Mouse (Mus musculus): ENCODE results near the gene Tmem106c. TPM values are rescaled to one million over a fixed set of nuclear protein-coding genes. Genes with fewer than 3 reads are reported as not detected.

The Tmem106c gene
- total RNA-seq, 2 experiments from 2014 or later, result 2.1 to 3.9 TPM

DNA sequence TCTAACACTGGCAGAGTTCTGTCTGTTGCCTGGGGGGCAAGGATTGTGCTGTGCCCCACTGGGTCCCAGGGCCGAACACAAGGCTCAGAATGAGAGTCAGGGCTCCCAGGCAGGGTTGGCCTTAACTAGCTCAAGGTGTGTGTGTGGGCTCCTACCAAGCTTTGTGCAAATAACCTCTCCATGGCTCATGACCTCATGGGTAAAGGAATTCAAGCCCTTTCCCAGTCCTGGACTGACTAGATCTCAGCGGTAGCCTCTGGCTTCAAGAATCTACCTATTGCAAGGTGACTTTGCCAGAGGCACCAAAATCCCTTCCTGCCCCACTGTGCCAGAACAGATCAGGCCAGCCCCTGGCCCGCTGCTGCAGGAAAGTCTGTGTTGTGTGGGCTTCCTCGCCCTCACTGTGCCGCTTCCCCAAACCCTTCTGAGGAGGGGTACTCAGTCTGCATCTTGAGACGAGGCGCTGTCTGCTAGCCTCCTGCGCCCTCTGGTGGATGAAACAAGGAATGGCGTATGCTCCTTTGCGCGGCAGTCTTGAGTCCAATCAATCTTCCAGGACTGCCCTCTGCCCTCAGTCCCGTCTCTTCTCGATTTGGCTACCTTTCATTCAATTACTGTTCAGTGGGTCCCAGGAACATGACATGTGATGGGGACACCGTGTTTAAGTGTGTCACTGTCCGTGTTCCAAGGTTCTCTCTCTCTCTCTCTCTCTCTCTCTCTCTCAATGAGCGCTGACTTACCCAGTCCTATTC is 11.7 kb upstream of the Tmem106c start:
- peak; percentile 61; the same call in 1 of the 2 replicates for ATAC-seq (replicated peaks; ENCODE audit: low FRiP score, poor library complexity, severe bottlenecking)

DNA sequence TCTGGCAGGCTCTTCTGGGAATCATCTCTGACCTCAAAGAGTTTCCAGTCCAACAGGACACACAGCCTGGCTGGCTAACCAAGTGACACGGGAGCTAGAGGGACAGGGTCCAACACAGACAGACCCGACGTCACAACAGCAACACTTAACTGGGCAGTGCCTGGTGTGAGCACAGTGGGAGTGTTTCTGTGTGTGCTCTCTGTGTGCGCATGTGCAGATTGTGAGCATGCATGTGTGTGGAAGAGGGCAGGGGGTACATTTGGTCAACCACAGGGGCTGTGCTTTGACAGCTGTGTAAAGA is 11.2 kb upstream of the Tmem106c start:
- no peak for ATAC-seq (replicated peaks; ENCODE audit: low FRiP score, poor library complexity, severe bottlenecking)

DNA sequence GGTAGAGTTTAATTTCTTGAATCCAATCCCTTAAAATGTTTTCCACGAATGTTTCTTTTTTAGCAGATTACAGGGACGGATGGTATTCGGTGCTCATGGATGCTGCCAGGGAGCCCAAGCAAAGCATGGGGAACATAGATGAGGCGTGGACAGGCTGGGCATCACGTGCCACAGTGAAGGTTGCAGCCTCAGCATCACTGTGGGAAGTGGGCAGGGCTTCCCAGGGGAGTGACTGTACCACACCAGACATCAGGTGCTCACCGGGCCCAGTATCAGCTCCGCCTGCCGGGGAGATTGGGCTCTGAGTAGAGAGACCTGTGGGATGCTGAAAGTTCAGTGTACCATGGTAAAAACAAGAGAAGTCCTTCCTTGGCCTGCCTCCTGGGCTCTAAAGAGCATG is 9.3 kb upstream of the Tmem106c start:
- ATAC-seq (replicated peaks; ENCODE audit: low FRiP score, poor library complexity, severe bottlenecking), result no peak

DNA sequence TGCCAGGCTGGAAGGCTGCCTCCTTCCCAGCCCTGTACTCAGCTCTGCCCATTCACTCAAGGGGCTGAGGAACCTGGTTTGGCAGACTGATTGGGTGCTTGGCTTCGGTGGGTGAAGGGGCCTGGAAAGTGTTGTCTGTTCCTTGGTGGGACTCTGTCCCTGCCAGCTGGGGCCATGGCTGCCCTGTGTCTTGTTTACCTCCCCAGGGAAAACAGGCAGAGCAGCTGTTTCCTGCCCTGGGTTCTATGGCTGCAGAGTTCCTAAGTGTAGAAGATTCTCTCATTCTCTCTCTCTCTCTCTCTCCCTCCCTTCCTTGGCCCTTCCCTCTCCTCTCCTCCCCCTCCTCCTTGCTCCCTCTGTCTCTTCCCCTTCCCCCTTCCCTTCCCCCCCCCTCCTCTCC is 8.7 kb upstream of the Tmem106c start:
- no peak for ATAC-seq (replicated peaks; ENCODE audit: low FRiP score, poor library complexity, severe bottlenecking)

DNA sequence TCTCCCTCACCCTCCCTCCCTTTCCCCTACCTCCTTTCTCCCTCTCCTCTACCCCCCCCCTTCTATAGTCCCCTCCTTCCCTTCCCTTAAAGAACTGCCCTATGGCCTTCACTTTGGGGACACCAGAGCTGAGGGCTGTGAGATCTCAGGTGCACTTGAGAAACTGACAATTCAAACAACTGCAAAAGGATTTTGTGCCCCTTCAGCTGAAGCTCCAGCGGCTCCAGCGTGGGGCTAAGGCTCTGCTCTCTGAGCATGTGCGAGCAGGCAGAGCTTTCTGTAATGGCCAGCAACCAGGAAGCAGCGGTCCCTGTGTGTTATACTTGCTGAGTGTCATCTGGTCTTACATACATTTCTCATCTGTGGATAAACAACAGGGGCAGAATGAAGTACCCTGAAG is 8.3 kb upstream of the Tmem106c start:
- no peak for ATAC-seq (replicated peaks; ENCODE audit: low FRiP score, poor library complexity, severe bottlenecking)

DNA sequence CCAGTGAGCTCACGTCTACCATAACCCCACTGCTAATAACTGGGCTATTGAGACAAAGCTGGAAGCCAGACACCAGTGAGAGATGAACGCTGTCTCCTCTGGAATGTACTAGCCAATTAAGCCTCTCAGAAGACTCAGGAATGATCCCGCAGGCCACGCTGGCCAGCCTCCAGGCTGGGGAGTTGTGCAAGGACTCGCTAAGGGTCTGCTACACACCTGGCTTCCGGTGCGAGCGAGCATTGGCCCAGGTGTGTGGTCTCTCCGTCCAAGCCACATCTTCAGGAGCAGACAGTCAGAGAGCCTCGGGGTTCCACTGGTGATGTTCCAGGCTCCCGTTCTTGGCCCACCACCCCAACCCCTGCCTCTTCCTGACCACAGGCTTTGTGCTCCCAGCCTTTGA is 7.6 kb upstream of the Tmem106c start:
- ATAC-seq (replicated peaks; ENCODE audit: low FRiP score, poor library complexity, severe bottlenecking), result no peak

DNA sequence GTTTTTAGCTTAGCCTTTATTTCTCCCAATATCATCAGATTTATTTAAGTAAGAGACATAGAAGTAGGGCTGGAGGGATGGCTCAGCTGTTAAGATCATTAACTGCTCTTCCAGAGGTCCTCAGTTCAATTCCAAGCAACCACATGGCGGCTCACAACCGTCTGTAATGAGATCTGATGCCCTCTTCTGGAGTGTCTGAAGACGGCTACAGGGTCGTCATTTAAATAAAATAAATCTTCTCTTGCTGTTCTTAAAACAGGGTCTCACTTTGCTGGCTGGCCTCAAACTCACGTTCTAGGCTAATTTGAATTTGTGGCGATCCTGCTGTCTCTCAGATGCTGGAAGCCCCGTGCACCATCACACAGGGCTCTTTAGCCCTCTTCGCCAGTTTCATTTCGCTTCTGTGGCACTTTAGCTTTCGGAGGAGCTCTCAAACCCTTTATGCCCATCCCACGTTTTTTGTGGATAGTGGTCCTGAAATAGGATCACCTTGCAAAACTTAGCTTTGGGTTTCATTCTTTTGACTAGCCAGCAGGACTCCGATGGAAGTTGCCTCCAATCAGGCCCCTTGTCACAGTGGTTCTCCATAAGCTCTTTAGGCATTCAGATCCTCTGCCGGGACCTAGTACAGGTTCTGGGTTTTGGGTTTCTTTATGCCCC is 541 bp upstream of the Tmem106c start:
- peak; percentile 39; the same call in 1 of the 2 replicates for ATAC-seq (replicated peaks; ENCODE audit: low FRiP score, poor library complexity, severe bottlenecking)

DNA sequence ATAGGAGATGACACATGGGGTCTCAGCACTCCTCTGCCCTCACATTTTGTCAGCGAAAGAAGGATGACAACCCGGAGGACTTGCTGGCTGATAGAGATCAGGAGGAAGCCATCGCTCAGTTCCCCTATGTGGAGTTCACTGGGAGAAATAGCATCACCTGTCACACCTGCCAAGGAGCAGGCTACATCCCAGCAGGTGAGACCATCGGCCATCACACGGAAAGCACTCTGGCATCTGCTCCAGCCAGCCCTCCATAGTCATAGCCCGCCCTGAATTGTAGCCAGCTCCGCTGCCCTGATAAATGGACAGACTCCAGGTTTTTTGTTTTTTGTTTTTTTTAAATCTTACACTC is 812 bp downstream of the Tmem106c start:
- ATAC-seq (replicated peaks; ENCODE audit: low FRiP score, poor library complexity, severe bottlenecking), result no peak

DNA sequence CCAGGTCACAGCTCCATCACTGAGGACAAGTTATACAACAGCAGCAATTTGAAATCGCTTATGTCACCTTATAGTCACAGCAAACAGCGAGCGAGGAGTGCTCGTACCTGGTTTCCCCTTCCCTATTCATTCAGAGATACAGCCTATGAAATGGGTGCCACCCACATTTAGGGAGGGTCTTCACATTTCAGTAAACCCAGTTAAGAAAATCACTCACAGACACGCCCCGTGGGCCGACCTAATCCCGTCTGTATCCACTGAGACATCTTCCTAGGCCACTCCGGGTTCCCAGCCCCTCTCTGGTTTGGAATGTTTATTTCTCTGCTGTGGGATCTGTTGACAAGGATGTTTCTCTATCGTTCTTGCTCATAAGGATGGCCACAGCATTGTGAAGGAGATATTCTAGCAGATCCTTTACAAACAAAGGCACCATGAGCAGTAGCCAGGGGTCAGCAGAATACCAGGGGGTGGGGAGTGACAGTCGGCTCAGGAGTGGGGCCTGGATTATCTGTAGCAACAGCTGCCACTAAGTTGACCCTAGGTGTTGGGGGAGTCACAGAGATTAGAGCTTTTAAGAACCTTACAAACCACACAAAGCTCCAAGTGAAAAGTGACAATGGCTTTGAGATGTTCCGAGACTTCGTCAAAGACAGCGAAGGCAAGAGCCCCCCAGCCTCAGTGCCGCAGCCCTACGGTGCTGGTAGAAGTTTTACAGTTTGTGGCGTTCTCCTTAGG is 1.5 kb downstream of the Tmem106c start:
- ATAC-seq (replicated peaks; ENCODE audit: low FRiP score, poor library complexity, severe bottlenecking), result no peak

DNA sequence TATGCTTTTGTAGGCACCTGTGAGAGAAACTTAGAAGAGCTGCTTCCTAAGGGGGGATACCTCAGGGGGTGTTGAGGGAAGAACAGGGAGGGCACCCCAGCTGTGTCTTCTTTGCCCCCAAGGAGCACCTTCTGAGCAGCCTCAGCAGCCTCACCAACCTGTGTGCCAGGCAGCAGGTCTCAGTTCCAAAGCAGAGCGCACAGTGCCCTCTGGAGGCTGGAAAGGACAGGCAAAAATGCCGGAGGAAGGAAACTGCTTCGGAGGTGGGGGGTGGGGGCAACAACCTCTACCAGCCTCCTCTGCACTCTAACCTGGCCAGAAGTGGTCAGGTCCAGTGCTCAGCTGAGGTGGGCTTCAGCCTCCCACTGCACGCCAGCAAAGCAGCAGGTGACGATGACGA is 6.3 kb downstream of the Tmem106c start:
- no peak for ATAC-seq (replicated peaks; ENCODE audit: low FRiP score, poor library complexity, severe bottlenecking)

DNA sequence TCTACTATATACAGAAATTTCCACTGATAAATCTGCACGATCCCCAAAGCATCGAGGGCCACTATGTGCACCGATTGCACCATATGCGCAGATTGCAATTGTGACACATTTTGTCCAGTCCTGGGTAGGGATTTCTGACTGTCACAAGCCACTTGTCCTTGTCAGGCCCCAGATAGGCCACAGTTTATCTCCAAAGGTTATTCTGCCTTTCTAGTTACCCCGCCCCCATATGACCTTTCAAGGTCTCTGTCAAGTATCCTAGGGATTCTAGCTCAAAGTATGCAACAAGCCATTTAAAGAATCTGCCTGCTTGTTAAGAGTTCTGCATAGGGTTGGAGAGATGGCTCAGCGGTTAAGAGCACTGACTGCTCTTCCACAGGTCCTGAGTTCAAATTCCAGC is 8.6 kb downstream of the Tmem106c start:
- ATAC-seq (replicated peaks; ENCODE audit: low FRiP score, poor library complexity, severe bottlenecking), result no peak

DNA sequence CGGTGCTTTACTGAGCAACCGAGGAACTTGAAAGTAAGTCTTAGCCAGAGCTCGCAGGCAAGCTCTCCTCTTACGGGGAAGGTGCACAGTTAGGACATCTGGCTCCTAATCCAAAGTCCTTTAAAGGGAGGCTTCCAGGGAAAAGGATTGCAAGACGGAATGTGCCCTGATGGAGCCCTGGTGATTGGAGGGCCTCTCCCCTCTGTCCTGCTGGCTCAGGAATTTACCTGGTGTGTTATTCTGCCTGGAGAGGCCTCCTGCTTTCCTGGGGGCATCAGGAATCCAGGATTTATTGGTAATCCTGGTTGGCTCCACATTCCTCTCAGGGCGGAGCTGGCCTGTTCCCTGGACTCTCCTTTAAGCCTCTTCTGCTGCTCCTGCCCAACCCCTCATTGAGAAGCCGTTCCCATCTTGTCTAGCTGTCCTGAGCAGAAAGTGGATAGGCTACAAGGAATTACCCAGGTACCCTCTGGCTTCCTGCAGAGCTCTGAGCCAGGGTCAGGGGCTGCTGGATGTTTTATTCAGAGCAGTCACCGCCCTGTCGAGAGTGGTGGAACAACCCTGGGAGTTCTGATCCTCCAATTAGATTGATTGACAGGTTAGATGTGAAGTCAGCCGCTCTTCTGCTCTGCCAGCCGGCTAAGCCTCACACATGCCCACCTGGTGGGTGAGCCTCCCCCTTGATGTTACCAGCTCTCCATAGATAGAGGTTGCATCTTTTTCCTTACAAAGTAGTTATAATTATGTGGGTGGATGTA is 9.4 kb downstream of the Tmem106c start:
- ATAC-seq (replicated peaks; ENCODE audit: low FRiP score, poor library complexity, severe bottlenecking), result no peak

DNA sequence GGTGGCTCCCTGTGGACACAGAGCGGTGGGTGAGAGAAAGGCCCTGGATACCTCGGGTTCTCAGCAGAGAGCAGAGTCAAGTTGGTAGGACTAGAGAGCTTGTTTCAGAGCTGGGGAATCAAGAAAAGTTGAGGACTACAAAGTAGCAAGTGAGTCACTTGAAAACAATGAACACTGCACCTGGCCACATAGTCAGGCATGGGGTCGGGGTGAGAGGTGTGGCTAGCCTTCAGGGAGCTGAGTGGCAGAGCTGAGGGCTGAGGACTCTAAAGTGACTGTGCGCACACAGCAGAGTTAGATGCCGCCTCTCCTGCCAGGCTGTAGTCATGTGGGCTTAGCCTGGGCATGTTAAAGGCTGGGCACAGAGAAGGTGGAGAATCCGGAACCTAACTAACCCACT is 17.6 kb downstream of the Tmem106c start:
- ATAC-seq (replicated peaks; ENCODE audit: low FRiP score, poor library complexity, severe bottlenecking), result no peak

DNA sequence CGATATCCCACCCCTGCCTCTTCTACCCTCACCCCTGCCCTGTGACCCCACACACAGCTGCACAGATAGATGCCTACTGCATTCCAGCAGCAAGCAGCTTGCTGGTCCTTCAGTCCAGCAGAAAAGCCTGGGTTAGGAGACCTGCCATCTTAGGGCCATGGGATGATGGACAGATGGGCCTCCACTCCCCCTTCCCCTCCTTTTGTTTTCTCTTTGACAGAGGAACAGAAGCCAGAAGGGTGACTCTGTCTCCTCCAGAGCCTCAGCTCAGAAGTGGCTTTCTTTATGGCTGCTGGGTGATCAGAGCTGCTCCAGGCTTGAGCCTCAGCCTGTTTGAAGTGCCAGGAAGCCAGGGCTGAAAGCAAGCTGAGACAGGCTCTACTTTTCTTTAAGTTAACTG is 25.5 kb downstream of the Tmem106c start:
- no peak for ATAC-seq (replicated peaks; ENCODE audit: low FRiP score, poor library complexity, severe bottlenecking)

DNA sequence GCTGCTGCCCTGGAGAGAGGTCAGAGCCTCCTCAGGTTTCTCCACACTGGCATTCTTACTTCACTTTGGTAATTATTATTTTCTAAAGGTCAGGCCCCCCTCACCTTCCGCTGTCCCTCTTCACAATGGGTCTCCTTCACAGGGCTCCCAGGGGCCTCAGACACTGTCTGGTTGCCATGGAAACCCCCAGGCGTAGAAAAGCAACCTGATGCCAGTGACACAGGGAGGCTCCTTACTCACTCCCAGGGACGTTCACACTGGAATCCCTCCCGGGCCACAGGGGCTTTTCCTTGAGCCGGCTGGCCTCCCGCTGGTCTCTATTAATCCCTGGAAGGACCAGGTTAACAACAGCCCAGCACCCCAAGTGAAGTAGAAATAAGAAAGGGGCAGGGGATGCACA is 26.1 kb downstream of the Tmem106c start:
- no peak for ATAC-seq (replicated peaks; ENCODE audit: low FRiP score, poor library complexity, severe bottlenecking)

DNA sequence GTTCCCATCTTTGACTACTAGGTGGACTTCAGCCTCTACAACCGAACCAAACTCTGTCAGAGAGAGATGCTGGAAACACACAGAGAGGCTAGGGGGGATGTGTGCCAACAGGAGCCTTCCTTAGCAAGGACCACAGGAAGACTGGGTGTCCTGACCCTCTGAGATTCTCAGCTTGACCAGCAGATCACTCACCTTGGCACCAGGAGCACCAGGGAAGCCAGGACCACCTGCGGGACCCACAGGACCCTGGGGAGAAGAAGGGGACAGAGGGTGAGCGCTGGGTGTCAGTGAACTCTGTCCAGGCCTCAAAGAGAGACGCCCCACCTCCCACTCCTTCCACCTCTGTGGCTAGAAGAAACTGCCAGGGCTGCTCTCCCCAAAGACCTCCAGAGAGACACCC is 26.7 kb downstream of the Tmem106c start:
- no peak for ATAC-seq (replicated peaks; ENCODE audit: low FRiP score, poor library complexity, severe bottlenecking)

DNA sequence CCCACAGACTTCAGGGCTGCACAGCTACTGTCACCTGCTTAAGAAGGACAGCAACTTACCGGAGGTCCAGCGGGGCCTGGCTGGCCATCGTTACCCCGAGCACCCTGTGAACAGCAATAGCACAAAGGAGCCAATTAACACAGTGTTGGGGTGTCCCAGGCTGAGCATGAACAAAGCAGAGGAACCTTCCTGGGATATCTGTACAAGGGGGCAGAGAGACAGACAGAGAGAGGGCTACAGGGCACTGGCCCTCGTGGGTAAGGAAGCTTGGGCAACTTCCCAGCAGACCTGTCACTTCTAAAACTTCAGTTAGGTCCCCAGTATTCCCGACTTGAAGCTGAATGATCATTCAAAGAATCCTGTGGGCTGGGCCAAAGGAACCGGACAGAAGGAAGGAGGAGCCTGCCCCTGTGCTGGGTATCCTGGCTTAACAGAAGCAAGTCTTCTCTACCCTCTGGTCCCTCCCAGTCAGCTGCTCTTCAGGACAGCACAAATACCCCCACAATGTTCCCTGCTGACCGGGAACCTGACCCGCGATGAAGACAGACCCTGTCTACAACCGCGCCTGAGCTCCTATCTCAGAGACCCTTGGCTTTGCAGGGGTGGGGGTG is 27.4 kb downstream of the Tmem106c start:
- ATAC-seq (replicated peaks; ENCODE audit: low FRiP score, poor library complexity, severe bottlenecking), result no peak

DNA sequence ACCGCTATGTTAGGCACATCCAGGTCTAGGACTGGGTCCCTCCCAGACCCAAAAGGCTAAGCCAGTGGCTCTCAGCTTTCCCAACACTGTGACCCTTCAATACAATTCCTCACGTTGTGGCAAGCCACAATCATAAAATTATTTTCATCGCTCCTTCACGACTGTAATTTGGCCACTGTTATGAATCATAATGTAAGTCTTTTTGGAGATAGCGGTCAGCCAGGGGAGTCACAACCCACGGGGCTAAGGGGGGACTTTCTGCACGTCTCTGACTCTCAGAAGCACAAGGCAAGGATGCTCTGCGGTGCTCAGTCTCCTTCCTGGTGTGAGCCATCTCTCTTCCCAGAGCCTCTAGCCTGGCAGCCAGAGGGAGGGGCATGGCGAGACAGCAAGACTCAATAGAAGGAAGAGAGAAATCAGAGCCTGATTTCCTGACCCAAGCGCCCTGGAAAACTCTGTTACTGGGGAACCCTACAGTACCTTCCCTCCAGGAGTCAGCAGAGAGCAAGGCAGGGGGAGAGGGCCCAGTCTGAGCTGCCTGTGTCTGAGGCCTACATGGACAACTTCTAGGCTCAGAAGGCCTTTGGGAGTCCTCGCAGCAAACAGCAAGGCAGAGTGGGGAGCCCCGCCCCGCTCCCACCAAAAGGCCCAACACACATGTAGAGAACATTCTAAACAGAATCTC is 28.2 kb downstream of the Tmem106c start:
- ATAC-seq (replicated peaks; ENCODE audit: low FRiP score, poor library complexity, severe bottlenecking), result no peak

DNA sequence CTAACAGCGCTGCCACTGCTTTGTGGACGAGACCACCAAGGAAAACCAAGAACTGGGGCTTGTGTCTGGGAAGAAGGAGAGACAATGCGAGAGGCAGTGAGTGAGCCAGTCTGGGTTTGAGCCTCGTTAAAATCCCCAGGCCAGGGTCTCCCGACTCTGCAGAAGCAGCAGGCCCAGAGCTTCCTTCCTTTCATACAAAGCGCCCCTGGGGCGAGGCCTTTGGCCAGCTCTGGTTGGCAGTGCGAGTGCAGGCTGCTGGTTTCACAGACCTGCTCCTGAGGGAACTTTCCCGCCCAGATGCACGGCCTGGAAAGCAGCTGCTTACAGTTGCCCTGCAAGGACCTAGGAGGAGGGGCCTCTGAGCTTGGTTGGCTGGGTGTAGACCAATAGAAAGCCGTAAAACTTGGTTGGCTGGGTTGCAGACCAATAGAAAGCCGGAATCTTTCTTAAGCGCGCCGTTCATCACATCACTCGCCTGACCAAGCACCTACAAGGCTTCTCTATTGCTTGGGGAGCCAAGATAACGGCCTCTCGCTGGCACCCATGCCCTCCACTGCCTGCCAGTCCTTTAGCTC is 28.8 kb downstream of the Tmem106c start:
- 0 out of 2 replicates have a peak, but pooled peaks have one; percentile 36 for ATAC-seq (replicated peaks; ENCODE audit: low FRiP score, poor library complexity, severe bottlenecking)

Measured in erythroid progenitor cell, adult 5-6 weeks (primary cell).